Mouse (Mus musculus) embryonic facial prominence, embryonic 11.5 days (tissue): ENCODE measurements at regions not wholly inside any gene's neighbourhood (a gene's known extent, or its start where the extent isn't known, plus 50 kb on each side); places are given as distances from the start of the nearest gene placed in this dataset.

Experiments used
- ATAC-seq: fragments of 200-750 bp; cut with Nextera tagmentation; replicated peaks from 2 replicates; pipeline ENCODE4 v1.8.0; 2017; ENCODE audit warnings: low read depth; ENCODE audit not compliant: insufficient number of reproducible peaks, low FRiP score, low TSS enrichment
- DNase-seq: peaks from one replicate; pipeline ENCODE4 v3.0.0-alpha.2; 2015; ENCODE audit warnings: low spot score
- H3K27ac ChIP-seq: fragments of 300-500 bp; sonication (generic); replicated peaks from 2 replicates; pipeline ENCODE4 v1.5.1; 2014; ENCODE audit warnings: mild to moderate bottlenecking, low read depth, low read length, control low read depth
- H3K27me3 ChIP-seq: fragments of 300-500 bp; sonication (generic); 2 replicates; pipeline ENCODE4 v1.6.1; 2014; ENCODE audit warnings: mild to moderate bottlenecking, low read length, moderate library complexity, mixed read lengths; ENCODE audit not compliant: control insufficient read depth, insufficient read depth
- H3K36me3 ChIP-seq: fragments of 300-500 bp; sonication (generic); replicated peaks from 2 replicates; pipeline ENCODE4 v1.6.1; 2014; ENCODE audit warnings: low read depth, mild to moderate bottlenecking, low read length, moderate library complexity, mixed read lengths; ENCODE audit not compliant: control insufficient read depth, insufficient read depth
- H3K4me1 ChIP-seq: fragments of 300-500 bp; sonication (generic); 2 replicates; pipeline ENCODE4 v1.6.1; 2014; ENCODE audit warnings: low read length, mixed read lengths; ENCODE audit not compliant: control insufficient read depth, insufficient read depth
- H3K4me2 ChIP-seq: fragments of 300-500 bp; sonication (generic); 2 replicates; pipeline ENCODE4 v1.6.1; 2014; ENCODE audit warnings: low read depth, mild to moderate bottlenecking, control low read depth, low read length, moderate library complexity
- H3K4me3 ChIP-seq: fragments of 300-500 bp; sonication (generic); 2 replicates; pipeline ENCODE4 v1.5.1; 2014; ENCODE audit warnings: low read depth, low read length, control low read depth
- H3K9ac ChIP-seq: fragments of 300-500 bp; sonication (generic); replicated peaks from 2 replicates; pipeline ENCODE4 v1.6.1; 2014; ENCODE audit warnings: mild to moderate bottlenecking, control low read depth, low read length
- H3K9me3 ChIP-seq: fragments of 300-500 bp; sonication (generic); replicated peaks from 2 replicates; pipeline ENCODE4 v1.6.1; 2016; ENCODE audit warnings: mild to moderate bottlenecking, low read length, inconsistent platforms, mixed read lengths; ENCODE audit not compliant: control insufficient read depth
- WGBS: fragments of 180-500 bp; shearing (Covaris S2); extraction: QIAGEN DNeasy Blood & Tissue Kit; methylation state at CpG from one replicate; pipeline ENCODE4 v1.1.7; 2014; 5-methylcytosine and 5-hydroxymethylcytosine counted together

GRCm38 (mm10) chr15:51411966-51412365, 2472.7 kb upstream of the Gm7489 start:
- Histone ChIP-seq H3K9ac (no peak overlapping the region), H3K4me2 (no peak overlapping the region), H3K27me3 (no peaks in the 10 kb centered on the region), H3K4me1 (no peaks in the 10 kb centered on the region), H3K9me3 (no peaks in the 10 kb centered on the region), H3K36me3 (no peaks in the 10 kb centered on the region), H3K4me3 (no peak overlapping the region), H3K27ac (no peak overlapping the region)
- DNase-seq (no peak), ATAC-seq (no peak)

- no peaks in the 10 kb centered on the region for H3K27me3 ChIP-seq
- H3K27ac ChIP-seq = no peak overlapping the region
- H3K4me2 ChIP-seq = no peak overlapping the region
- 71% methylated on average over 2 of the region's 2 CpGs for WGBS
- H3K4me3 ChIP-seq = no peak overlapping the region
- DNase-seq (no peak), ATAC-seq (no peak)
- no peaks in the 10 kb centered on the region for H3K4me1 ChIP-seq
- no peaks in the 10 kb centered on the region for H3K36me3 ChIP-seq
- no peaks in the 10 kb centered on the region for H3K9me3 ChIP-seq
- H3K9ac ChIP-seq = no peak overlapping the region
Observed at GRCm38 (mm10) chr15:51442606-51443005, 2442.1 kb upstream of the Gm7489 start.

DNA sequence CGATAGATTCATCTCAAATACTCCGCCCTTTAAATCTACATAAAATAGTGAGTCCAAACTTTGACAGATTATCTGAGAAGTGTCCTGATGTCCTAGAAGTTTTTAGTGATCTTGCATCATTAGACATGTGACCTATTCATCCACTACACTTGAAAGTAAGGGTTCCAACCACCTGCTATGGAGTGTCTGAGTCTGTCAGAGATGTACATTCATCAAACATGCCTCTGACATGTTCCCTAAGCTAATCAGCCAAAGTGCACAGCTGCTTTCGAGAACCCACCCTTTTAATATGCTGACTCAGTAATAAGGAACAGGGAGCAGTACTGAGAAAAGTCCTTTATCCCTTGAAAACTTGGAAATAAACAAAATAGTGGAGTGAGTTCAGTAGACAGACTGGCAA, 2414.8 kb upstream of the Gm7489 start:
- Histone ChIP-seq H3K9me3 (no peaks in the 10 kb centered on the region), H3K4me3 (no peak overlapping the region), H3K9ac (no peak overlapping the region), H3K4me1 (no peaks in the 10 kb centered on the region), H3K4me2 (no peak overlapping the region), H3K27me3 (no peaks in the 10 kb centered on the region), H3K27ac (no peak overlapping the region), H3K36me3 (no peaks in the 10 kb centered on the region)
- DNase-seq = no peak
- 80% methylated on average over 3 of the region's 3 CpGs for WGBS
- no peak for ATAC-seq

- H3K27me3 ChIP-seq = no peaks in the 10 kb centered on the region
- H3K27ac ChIP-seq = no peak overlapping the region
- H3K4me2 ChIP-seq = no peak overlapping the region
- no peaks in the 10 kb centered on the region for H3K36me3 ChIP-seq
- no peak overlapping the region for H3K9ac ChIP-seq
- DNase-seq (no peak), ATAC-seq (no peak)
- H3K4me3 ChIP-seq = no peak overlapping the region
- WGBS = 83% methylated on average over 1 of the region's 1 CpGs
- no peaks in the 10 kb centered on the region for H3K4me1 ChIP-seq
- no peaks in the 10 kb centered on the region for H3K9me3 ChIP-seq
Observed at GRCm38 (mm10) chr15:51471143-51471542, 2413.6 kb upstream of the Gm7489 start.

DNA sequence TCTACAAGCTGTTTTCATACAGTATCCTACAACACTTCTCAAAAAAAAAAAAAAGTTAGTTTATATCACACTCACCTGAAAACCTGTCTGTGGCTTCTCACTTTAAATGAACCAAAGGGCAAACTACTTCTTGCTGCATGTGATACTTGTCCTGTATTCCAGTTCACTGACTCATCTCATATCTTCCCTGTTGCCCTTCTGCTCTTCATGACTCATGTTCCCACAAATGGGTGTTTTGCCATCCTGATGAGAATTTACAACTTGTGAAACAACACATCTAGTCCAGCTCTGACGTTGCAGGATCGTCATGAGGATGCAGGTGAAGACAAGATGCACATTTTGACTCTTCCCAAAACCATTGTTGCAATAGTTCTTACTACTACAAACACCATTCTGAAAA, 2412.7 kb upstream of the Gm7489 start:
- H3K9ac ChIP-seq = no peak overlapping the region
- no peaks in the 10 kb centered on the region for H3K27me3 ChIP-seq
- no peak overlapping the region for H3K27ac ChIP-seq
- H3K4me1 ChIP-seq = no peaks in the 10 kb centered on the region
- no peaks in the 10 kb centered on the region for H3K36me3 ChIP-seq
- 94% methylated on average over 2 of the region's 2 CpGs for WGBS
- ATAC-seq (no peak), DNase-seq (no peak)
- H3K9me3 ChIP-seq = no peaks in the 10 kb centered on the region
- H3K4me3 ChIP-seq = no peak overlapping the region
- H3K4me2 ChIP-seq = no peak overlapping the region

DNA sequence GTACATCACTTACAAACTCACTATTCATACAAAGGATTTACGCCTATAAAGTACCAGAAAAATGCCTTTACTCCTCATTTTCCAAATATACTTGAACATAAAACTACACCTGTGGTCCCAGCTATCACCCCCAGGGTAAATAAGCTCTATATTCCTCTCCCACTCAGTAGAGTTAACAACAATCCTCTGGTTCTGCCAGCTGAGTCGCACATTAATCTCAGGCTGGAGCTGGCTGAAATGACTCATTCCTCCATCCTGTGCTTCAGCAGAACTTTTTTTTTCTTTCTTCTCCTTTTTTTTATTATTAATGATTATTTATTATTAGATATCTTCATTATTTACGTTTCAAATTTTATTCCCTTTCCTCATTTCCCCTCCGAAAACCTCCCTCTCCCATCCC, 2402.8 kb upstream of the Gm7489 start:
- Histone ChIP-seq H3K36me3 (no peaks in the 10 kb centered on the region), H3K4me2 (no peak overlapping the region), H3K27ac (no peak overlapping the region), H3K9me3 (no peaks in the 10 kb centered on the region), H3K4me3 (no peak overlapping the region), H3K4me1 (no peaks in the 10 kb centered on the region), H3K27me3 (no peaks in the 10 kb centered on the region), H3K9ac (no peak overlapping the region)
- ATAC-seq (no peak), DNase-seq (no peak)
- 87% methylated on average over 4 of the region's 4 CpGs for WGBS

DNA sequence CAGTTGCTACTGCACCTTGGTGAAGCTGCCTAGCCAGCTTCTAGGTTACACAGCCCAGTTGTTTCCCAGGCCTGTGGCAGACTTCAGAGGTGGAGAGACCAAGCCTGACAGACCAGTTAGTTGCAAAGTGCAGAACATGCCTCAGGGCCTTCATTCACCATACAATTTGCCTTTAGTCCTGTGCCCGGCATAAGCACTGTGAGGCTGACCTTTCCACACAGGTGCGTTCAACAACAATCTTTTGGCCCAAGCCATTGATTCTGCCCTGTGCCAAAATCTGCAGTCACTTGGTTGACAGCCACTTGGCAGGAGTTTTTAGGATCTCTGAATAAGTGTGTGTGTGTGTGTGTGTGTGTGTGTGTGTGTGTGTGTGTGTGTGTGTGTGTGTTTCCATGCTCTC, 2400.5 kb upstream of the Gm7489 start:
- Histone ChIP-seq H3K4me2 (no peak overlapping the region), H3K4me1 (no peaks in the 10 kb centered on the region), H3K27ac (no peak overlapping the region), H3K9ac (no peak overlapping the region), H3K27me3 (no peaks in the 10 kb centered on the region), H3K9me3 (no peaks in the 10 kb centered on the region), H3K4me3 (no peak overlapping the region), H3K36me3 (no peaks in the 10 kb centered on the region)
- 82% methylated on average over 2 of the region's 2 CpGs for WGBS
- ATAC-seq (no peak), DNase-seq (no peak)

- H3K36me3 ChIP-seq = no peaks in the 10 kb centered on the region
- H3K4me3 ChIP-seq = no peak overlapping the region
- DNase-seq = no peak
- H3K27me3 ChIP-seq = no peaks in the 10 kb centered on the region
- H3K9ac ChIP-seq = no peak overlapping the region
- 83% methylated on average over 2 of the region's 2 CpGs for WGBS
- no peaks in the 10 kb centered on the region for H3K9me3 ChIP-seq
- no peaks in the 10 kb centered on the region for H3K4me1 ChIP-seq
- no peak for ATAC-seq
- H3K27ac ChIP-seq = no peak overlapping the region
- no peak overlapping the region for H3K4me2 ChIP-seq
Observed at GRCm38 (mm10) chr15:51485554-51485953, 2399.2 kb upstream of the Gm7489 start.
